In genomic region chr10:7586771-7587170, GRCm38 (mm10) we compare ENCODE assay signal across 25 mouse cellular contexts. TPM values are rescaled to one million over a fixed set of nuclear protein-coding genes. Genes with fewer than 3 reads are reported as not detected.
DNase-seq lines count a peak whose midpoint lies in the region; ATAC-seq and TF ChIP-seq lines count a peak whose summit lies in the region.
"Had no signal": no experiment of that assay in that cellular context is flagged by ENCODE, and none has a peak within 500 bp of the region (broad histone marks: within the 10 kb centered on the region; RNA-seq: fewer than 3 reads in every experiment).

No protein-coding gene starts in this region.

- H3K9me3 ChIP-seq in liver, postnatal 0 days (ENCODE audit: low read length) = no peaks in the 10 kb centered on the region
- H3K9me3 ChIP-seq: forebrain, embryonic 10.5 days; forebrain, embryonic 13.5 days; heart, embryonic 12.5 days; heart, embryonic 15.5 days; hindbrain, embryonic 10.5 days; hindbrain, embryonic 13.5 days; intestine, embryonic 15.5 days had no signal

- no peak for ATAC-seq in liver, postnatal 0 days
- ATAC-seq: activated CD4-positive, CD25-positive, alpha-beta regulatory T cell, adult 4 months; CD4-positive, CD25-positive, alpha-beta regulatory T cell, adult 4 months; forebrain, embryonic 13.5 days; forebrain, embryonic 16.5 days; hindbrain, embryonic 16.5 days; intestine, embryonic 15.5 days had no signal

- no peak for TF ChIP-seq CTCF in liver, postnatal 0 days (IDR thresholded peaks at IDR 0.05; ENCODE audit: low read depth)

- no peak overlapping the region for H3K4me2 ChIP-seq in liver, postnatal 0 days (ENCODE audit: low read depth, low read length)
- H3K4me2 ChIP-seq: forebrain, embryonic 13.5 days; heart, embryonic 12.5 days; heart, embryonic 15.5 days; hindbrain, embryonic 13.5 days; intestine, embryonic 15.5 days had no signal

- 29% methylated on average over 2 of the region's 2 CpGs for WGBS in liver, postnatal 0 days (ENCODE audit: insufficient replicate concordance)

- peaks cover 17% of the 10 kb centered on the region for H3K27me3 ChIP-seq in liver, postnatal 0 days (ENCODE audit: insufficient read depth, low read length)
- H3K27me3 ChIP-seq: intestine, embryonic 15.5 days had no signal

- no peak overlapping the region for H3K4me3 ChIP-seq in liver, postnatal 0 days (ENCODE audit: low read depth, low read length)
- H3K4me3 ChIP-seq: forebrain, embryonic 10.5 days; forebrain, embryonic 13.5 days; heart, embryonic 12.5 days; heart, embryonic 15.5 days; hindbrain, embryonic 10.5 days; hindbrain, embryonic 13.5 days; intestine, embryonic 15.5 days had no signal

- H3K4me1 ChIP-seq in liver, postnatal 0 days (ENCODE audit: insufficient read depth) = peaks cover 8% of the 10 kb centered on the region

- H3K9ac ChIP-seq in liver, postnatal 0 days (replicated peaks) = no peak overlapping the region
- H3K9ac ChIP-seq: forebrain, embryonic 13.5 days; heart, embryonic 12.5 days; heart, embryonic 15.5 days; hindbrain, embryonic 13.5 days; intestine, embryonic 15.5 days had no signal

- no peak for TF ChIP-seq EP300 in liver, postnatal 0 days (IDR thresholded peaks at IDR 0.05; ENCODE audit: low read depth)

- H3K36me3 ChIP-seq in liver, postnatal 0 days (replicated peaks; ENCODE audit: insufficient read depth, low read length) = no peaks in the 10 kb centered on the region
- H3K36me3 ChIP-seq: forebrain, embryonic 10.5 days; heart, embryonic 12.5 days; heart, embryonic 15.5 days; hindbrain, embryonic 10.5 days; hindbrain, embryonic 13.5 days; intestine, embryonic 15.5 days had no signal

- H3K27ac ChIP-seq in liver, postnatal 0 days (ENCODE audit: low read depth) = no peak overlapping the region
- H3K27ac ChIP-seq: forebrain, embryonic 10.5 days; forebrain, embryonic 13.5 days; heart, embryonic 15.5 days; hindbrain, embryonic 10.5 days; hindbrain, embryonic 13.5 days; intestine, embryonic 15.5 days had no signal

- peak; percentile 12 for DNase-seq in adrenal gland, postnatal 14 days
- DNase-seq in adrenal gland, postnatal 25 days = no peak
- DNase-seq in cerebellum, postnatal 36 days = peak; percentile 34 to 35
- DNase-seq in cerebellum, postnatal 4 days (ENCODE audit: low spot score in 2 of 2) = no peak
- DNase-seq in liver, postnatal 0 days = peak; percentile 61
- DNase-seq in liver = no peak
- DNase-seq in layer of hippocampus, adult 18-20 months (ENCODE audit: low spot score in 2 of 2) = no peak
- DNase-seq: cerebellum, adult 8-10 months; gastrocnemius, postnatal 10 days; gastrocnemius, postnatal 36 days; heart, postnatal 10 days; heart, postnatal 36 days; kidney, adult 11 months; kidney, adult 8-10 months had no signal

RNA-seq across cellular contexts. Expression of gene Lrp11, which starts 2.8 kb away (rescaled TPM):
- 14.8 and 15.2 TPM in 2 replicates for total RNA-seq in adrenal gland, postnatal 14 days (2021)
- total RNA-seq in adrenal gland, postnatal 25 days (2021) = 16.6 and 19.9 TPM in 2 replicates
- polyA plus RNA-seq in liver, postnatal 0 days (2015; fragmentation: Nextera tagmentation; extraction: Ambion mirVana) = 0.26 and 0.28 TPM in 2 replicates
- total RNA-seq in layer of hippocampus, adult 18-20 months (2021) = 100 to 1,000 TPM; 197 to 207 TPM

Comparison
In these comparisons a context has a peak if more than half of its experiments do, and no peak if none do; other contexts are left out.
1. DNase-seq: peak in adrenal gland, postnatal 14 days (single experiment), cerebellum, postnatal 36 days (2 of 2) and liver, postnatal 0 days (single experiment); none in adrenal gland, postnatal 25 days (single experiment), cerebellum, postnatal 4 days (0 of 2), liver (single experiment) and layer of hippocampus, adult 18-20 months (0 of 2).